Mouse (Mus musculus): ENCODE measurements around the gene Slc9a9. TPM values are rescaled to one million over a fixed set of nuclear protein-coding genes. Genes with fewer than 3 reads are reported as not detected.

Gene Slc9a9
- total and polyA plus RNA-seq, 3 experiments: 0.46 to 0.71 TPM; not detected in 1

DNA sequence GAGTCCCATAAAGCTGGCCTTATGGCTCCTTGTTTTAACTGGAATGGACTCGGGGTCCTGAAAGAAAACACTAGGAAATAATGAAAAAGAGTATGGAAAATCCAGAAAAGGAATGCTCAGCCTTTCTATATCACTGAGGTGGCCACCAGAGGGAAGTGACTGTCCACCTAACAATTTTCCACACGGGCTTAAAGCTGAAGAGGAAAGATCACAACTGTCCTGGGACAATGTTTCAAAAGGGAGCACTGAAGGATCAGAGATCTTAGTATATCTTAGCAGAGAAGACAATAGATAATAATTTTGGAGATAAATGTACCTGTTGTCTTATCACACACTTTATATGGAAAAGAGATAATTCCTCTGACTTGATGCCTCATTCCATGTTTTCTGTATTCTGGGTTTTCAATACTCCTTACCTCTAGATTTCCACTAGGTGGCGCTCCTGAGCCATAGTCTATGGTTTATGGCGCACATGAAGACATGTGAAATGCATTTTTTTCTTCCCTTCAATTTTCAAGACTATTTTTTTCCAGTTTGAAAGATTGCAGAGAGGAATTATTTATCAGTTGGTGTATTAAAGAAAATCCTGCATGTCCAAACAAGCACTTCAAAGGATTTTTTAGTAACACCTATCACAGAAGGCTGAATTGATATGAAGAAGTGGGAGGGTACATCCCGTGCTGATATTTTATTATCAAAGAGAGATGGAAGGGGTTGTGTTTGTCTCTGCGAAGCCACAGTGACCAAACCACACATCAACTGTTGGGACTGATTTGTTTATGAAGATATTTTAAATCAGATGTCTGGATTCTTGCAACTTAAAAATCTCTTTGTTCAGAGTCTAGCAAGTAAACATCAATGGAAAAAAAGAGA is 69.1 kb downstream of the Slc9a9 start (continued):
- TF ChIP-seq EP300 (IDR thresholded peaks at IDR 0.05; ENCODE audit: low read depth in 1 of 2, low read length in 2 of 2) (no peak), MYC (IDR thresholded peaks at IDR 0.05; ENCODE audit: low read depth, low read length) (peak; percentile 61; the same call in 1 of the 2 replicates), ELF1 (IDR thresholded peaks at IDR 0.05; ENCODE audit: low read depth, low read length) (no peak)

DNA sequence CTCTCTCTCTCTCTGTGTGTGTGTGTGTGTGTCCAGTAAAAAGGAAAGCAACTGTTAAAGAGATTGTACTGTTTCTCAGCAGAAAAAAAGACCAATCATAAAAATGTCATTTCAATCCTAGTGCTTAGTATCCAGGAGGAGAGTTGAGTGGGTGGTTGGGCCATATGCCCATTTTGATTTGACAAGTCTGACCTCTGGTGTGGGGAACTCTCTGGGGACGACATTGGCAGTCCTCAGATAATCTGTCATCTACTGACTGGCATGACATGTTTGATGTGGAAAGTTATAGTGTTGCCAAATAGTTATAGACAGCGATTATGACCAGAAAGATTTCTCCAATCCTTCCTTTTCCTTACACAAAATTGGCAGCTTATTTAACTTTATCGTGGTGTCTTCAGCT is 71.1 kb downstream of the Slc9a9 start:
- Histone ChIP-seq H3K4me1 (ENCODE audit: control insufficient read depth in 1 of 2, insufficient read depth in 2 of 2, low read length in 2 of 2) (no peaks in the 10 kb centered on the region), H3K4me3 (ENCODE audit: control insufficient read depth in 1 of 2, insufficient read depth in 1 of 2, low read depth in 2 of 2, low read length in 2 of 2) (no peak overlapping the region), H3K27me3 (ENCODE audit: control insufficient read depth in 1 of 2, insufficient read depth in 2 of 2, low read length in 2 of 2) (no peaks in the 10 kb centered on the region), H3K9ac (ENCODE audit: control insufficient read depth, low read depth, low read length, poor library complexity, severe bottlenecking) (no peak overlapping the region), H3K9me3 (replicated peaks; ENCODE audit: insufficient read depth, low read length) (no peaks in the 10 kb centered on the region), H3K36me3 (ENCODE audit: control insufficient read depth in 1 of 2, insufficient read depth in 2 of 2, low read length in 2 of 2) (no peaks in the 10 kb centered on the region), H3K27ac (ENCODE audit: control insufficient read depth, low read depth, low read length) (no peak overlapping the region), H3K79me2 (ENCODE audit: control insufficient read depth, insufficient read depth, low read length, poor library complexity) (no peaks in the 10 kb centered on the region)
- DNase-seq (ENCODE audit: low read depth, low spot score): no peak
- TF ChIP-seq MYC (IDR thresholded peaks at IDR 0.05; ENCODE audit: low read depth, low read length) (no peak), GABPA (IDR thresholded peaks at IDR 0.05; ENCODE audit: low read depth, low read length) (no peak), GATA1 (IDR thresholded peaks at IDR 0.05; ENCODE audit: low read depth, low read length) (no peak), ELF1 (IDR thresholded peaks at IDR 0.05; ENCODE audit: low read depth, low read length) (no peak), ZMIZ1 (IDR thresholded peaks at IDR 0.05; ENCODE audit: low read depth, low read length) (no peak), ZKSCAN1 (IDR thresholded peaks at IDR 0.05; ENCODE audit: low read depth, low read length) (no peak), TBP (IDR thresholded peaks at IDR 0.05; ENCODE audit: low read depth, low read length) (no peak), USF1 (IDR thresholded peaks at IDR 0.05; ENCODE audit: low read depth, low read length) (no peak), CHD1 (IDR thresholded peaks at IDR 0.05; ENCODE audit: low read depth, low read length) (no peak), JUND (IDR thresholded peaks at IDR 0.05; ENCODE audit: low read depth, low read length) (no peak), SIN3A (IDR thresholded peaks at IDR 0.05; ENCODE audit: low read length) (no peak), CTCF (IDR thresholded peaks at IDR 0.05 in 2 of 3, conservative IDR thresholded peaks at IDR 0.05 in 1 of 3; ENCODE audit: control insufficient read depth in 1 of 3, insufficient read depth in 1 of 3, low read depth in 2 of 3, low read length in 3 of 3, poor library complexity in 1 of 3, severe bottlenecking in 1 of 3) (no peak), MAZ (IDR thresholded peaks at IDR 0.05; ENCODE audit: low read depth, low read length) (no peak), RCOR1 (IDR thresholded peaks at IDR 0.05; ENCODE audit: low read depth, low read length) (no peak), EP300 (IDR thresholded peaks at IDR 0.05; ENCODE audit: low read depth in 1 of 2, low read length in 2 of 2) (no peak), RAD21 (IDR thresholded peaks at IDR 0.05; ENCODE audit: low read depth, low read length) (no peak), ZNF384 (IDR thresholded peaks at IDR 0.05; ENCODE audit: low read depth, low read length) (no peak)

DNA sequence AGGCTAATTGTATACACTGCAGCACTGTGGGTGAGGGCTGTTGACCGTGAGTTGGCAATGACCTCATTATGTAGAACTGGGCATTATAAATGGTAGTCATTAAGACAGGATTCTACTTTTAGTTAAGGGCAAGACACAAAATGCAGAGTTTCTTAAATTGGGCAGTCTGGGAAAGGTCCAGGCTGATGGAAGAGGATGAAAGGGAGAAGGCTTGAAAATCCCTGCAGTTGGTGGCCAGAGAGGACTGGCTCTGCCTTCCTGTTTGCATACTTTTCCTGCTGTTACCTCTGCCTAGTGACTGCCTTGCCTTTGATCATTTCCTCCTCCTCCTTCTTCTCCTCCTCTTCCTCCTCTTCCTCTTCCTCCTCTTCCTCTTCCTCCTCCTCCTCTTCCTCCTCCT is 73.6 kb downstream of the Slc9a9 start:
- DNase-seq (ENCODE audit: low read depth, low spot score): no peak
- no peak overlapping the region for H3K9ac ChIP-seq (ENCODE audit: control insufficient read depth, low read depth, low read length, poor library complexity, severe bottlenecking)
- no peaks in the 10 kb centered on the region for H3K36me3 ChIP-seq (ENCODE audit: control insufficient read depth in 1 of 2, insufficient read depth in 2 of 2, low read length in 2 of 2)
- no peaks in the 10 kb centered on the region for H3K4me1 ChIP-seq (ENCODE audit: control insufficient read depth in 1 of 2, insufficient read depth in 2 of 2, low read length in 2 of 2)
- H3K27ac ChIP-seq (ENCODE audit: control insufficient read depth, low read depth, low read length): no peak overlapping the region
- no peaks in the 10 kb centered on the region for H3K9me3 ChIP-seq (replicated peaks; ENCODE audit: insufficient read depth, low read length)
- no peak overlapping the region for H3K4me3 ChIP-seq (ENCODE audit: control insufficient read depth in 1 of 2, insufficient read depth in 1 of 2, low read depth in 2 of 2, low read length in 2 of 2)
- no peaks in the 10 kb centered on the region for H3K27me3 ChIP-seq (ENCODE audit: control insufficient read depth in 1 of 2, insufficient read depth in 2 of 2, low read length in 2 of 2)
- H3K79me2 ChIP-seq (ENCODE audit: control insufficient read depth, insufficient read depth, low read length, poor library complexity): no peaks in the 10 kb centered on the region
- TF ChIP-seq MYC (IDR thresholded peaks at IDR 0.05; ENCODE audit: low read depth, low read length) (no peak), MEF2A (IDR thresholded peaks at IDR 0.05; ENCODE audit: extremely low read depth, insufficient replicate concordance, low read depth, low read length, poor library complexity, severe bottlenecking) (no peak), ZKSCAN1 (IDR thresholded peaks at IDR 0.05; ENCODE audit: low read depth, low read length) (no peak), TAL1 (IDR thresholded peaks at IDR 0.05; ENCODE audit: low read length) (no peak), CTCF (IDR thresholded peaks at IDR 0.05 in 2 of 3, conservative IDR thresholded peaks at IDR 0.05 in 1 of 3; ENCODE audit: control insufficient read depth in 1 of 3, insufficient read depth in 1 of 3, low read depth in 2 of 3, low read length in 3 of 3, poor library complexity in 1 of 3, severe bottlenecking in 1 of 3) (no peak), MAX (IDR thresholded peaks at IDR 0.05; ENCODE audit: low read length) (no peak), POLR2A (IDR thresholded peaks at IDR 0.05; ENCODE audit: control insufficient read depth in 1 of 2, insufficient read depth in 1 of 2, low read depth in 1 of 2, low read length in 2 of 2, poor library complexity in 1 of 2) (no peak), MXI1 (IDR thresholded peaks at IDR 0.05; ENCODE audit: low read depth, low read length) (no peak), ETS1 (IDR thresholded peaks at IDR 0.05; ENCODE audit: low read depth, low read length) (no peak), BHLHE40 (IDR thresholded peaks at IDR 0.05; ENCODE audit: borderline replicate concordance, low read depth, low read length) (no peak), ZNF384 (IDR thresholded peaks at IDR 0.05; ENCODE audit: low read depth, low read length) (no peak), USF2 (IDR thresholded peaks at IDR 0.05; ENCODE audit: borderline replicate concordance in 1 of 2, insufficient read depth in 1 of 2, low read depth in 1 of 2, low read length in 2 of 2) (no peak), RCOR1 (IDR thresholded peaks at IDR 0.05; ENCODE audit: low read depth, low read length) (no peak), UBTF (IDR thresholded peaks at IDR 0.05; ENCODE audit: borderline replicate concordance, insufficient read depth, low read depth, low read length) (no peak), CHD1 (IDR thresholded peaks at IDR 0.05; ENCODE audit: low read depth, low read length) (no peak)

Data from MEL (cell line).